Comparison of ENCODE assay signal across 11 mouse cellular contexts in the genomic region with DNA sequence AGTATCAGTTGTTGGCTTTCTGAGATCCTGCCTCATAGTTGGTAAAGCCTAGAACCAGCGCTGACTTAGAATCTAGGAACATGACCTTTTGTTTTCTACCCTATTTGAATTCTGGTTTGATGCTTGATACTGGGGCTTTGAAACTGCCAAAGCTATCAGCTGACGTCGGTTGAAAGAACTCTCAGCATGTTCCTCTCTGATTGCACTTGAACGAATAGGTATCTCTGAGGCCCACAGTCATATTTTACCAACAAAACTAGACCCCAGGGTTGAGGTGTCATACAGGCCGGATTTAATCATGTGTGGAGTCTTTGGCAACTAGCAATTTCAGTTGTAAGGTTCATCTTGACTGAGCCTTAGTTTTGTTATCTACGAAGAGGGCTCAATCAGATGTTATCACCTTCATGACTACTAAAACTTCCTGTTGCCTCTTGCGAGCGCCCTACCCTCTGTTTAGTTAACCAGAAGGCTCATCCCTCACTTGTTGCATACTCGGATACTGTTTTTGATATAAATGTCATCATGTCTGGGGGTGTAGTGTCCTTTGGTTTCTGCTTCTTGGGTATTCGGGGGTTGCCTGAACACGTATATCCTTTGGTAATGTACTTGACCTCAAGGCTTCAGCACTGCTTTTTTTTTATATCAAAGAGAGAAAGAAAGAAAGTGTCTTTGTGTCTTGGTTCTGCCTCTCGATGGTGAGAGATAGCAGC. TPM values are rescaled to one million over a fixed set of nuclear protein-coding genes. Genes with fewer than 3 reads are reported as not detected.
DNase-seq lines count a peak whose midpoint lies in the region; ATAC-seq and TF ChIP-seq lines count a peak whose summit lies in the region.
"Had no signal": no experiment of that assay in that cellular context is flagged by ENCODE, and none has a peak within 500 bp of the region (broad histone marks: within the 10 kb centered on the region; RNA-seq: fewer than 3 reads in every experiment).

No protein-coding gene starts in this region.

- peak overlapping the region; percentile 69 for H3K27ac ChIP-seq in heart, embryonic 12.5 days (ENCODE audit: poor library complexity, severe bottlenecking)
- peak overlapping the region; percentile 87 for H3K27ac ChIP-seq in lung, postnatal 0 days (ENCODE audit: low read length)
- H3K27ac ChIP-seq in heart, embryonic 16.5 days (ENCODE audit: low read length), result peak overlapping the region; percentile 68
- peak overlapping the region; percentile 61 for H3K27ac ChIP-seq in stomach, embryonic 15.5 days
- H3K27ac ChIP-seq: hindbrain, embryonic 10.5 days had no signal

- H3K4me3 ChIP-seq in heart, embryonic 12.5 days, result no peak overlapping the region
- no peak overlapping the region for H3K4me3 ChIP-seq in lung, postnatal 0 days (ENCODE audit: low read depth, low read length)
- H3K4me3 ChIP-seq in heart, embryonic 16.5 days (ENCODE audit: low read length), result no peak overlapping the region
- H3K4me3 ChIP-seq in stomach, embryonic 15.5 days (replicated peaks), result no peak overlapping the region
- H3K4me3 ChIP-seq: hindbrain, embryonic 10.5 days had no signal

- peaks cover 30% of the 10 kb centered on the region for H3K4me1 ChIP-seq in heart, embryonic 12.5 days (replicated peaks)
- peaks cover 13% of the 10 kb centered on the region; the same call in 1 of the 2 replicates for H3K4me1 ChIP-seq in lung, postnatal 0 days (ENCODE audit: insufficient read depth, low read depth, low read length)
- peaks cover 31% of the 10 kb centered on the region for H3K4me1 ChIP-seq in heart, embryonic 16.5 days (ENCODE audit: control insufficient read depth, insufficient read depth, low read length)
- H3K4me1 ChIP-seq in stomach, embryonic 15.5 days, result peaks cover 3% of the 10 kb centered on the region; the same call in 1 of the 2 replicates

- 62% methylated on average over 12 of the region's 12 CpGs for WGBS in heart, embryonic 12.5 days
- WGBS in lung, postnatal 0 days, result 65% methylated on average over 12 of the region's 12 CpGs
- 58% methylated on average over 12 of the region's 12 CpGs for WGBS in heart, embryonic 16.5 days
- WGBS in stomach, embryonic 15.5 days, result 82% methylated on average over 12 of the region's 12 CpGs

- ATAC-seq in heart, embryonic 12.5 days (ENCODE audit: insufficient number of reproducible peaks, low FRiP score), result no peak
- no peak for ATAC-seq in lung, postnatal 0 days
- no peak for ATAC-seq in heart, embryonic 16.5 days (replicated peaks; ENCODE audit: extremely low read depth, insufficient read depth, low FRiP score)
- no peak for ATAC-seq in stomach, embryonic 15.5 days (ENCODE audit: insufficient read depth, low FRiP score, low read depth)

- no peak for TF ChIP-seq CTCF in lung, postnatal 0 days (IDR thresholded peaks at IDR 0.05)

- TF ChIP-seq EP300 in lung, postnatal 0 days (IDR thresholded peaks at IDR 0.05), result no peak

- DNase-seq in heart, adult 8-10 months (ENCODE audit: low spot score), result no peak
- DNase-seq in lung, postnatal 0 days (ENCODE audit: low spot score), result no peak
- no peak for DNase-seq in lung, postnatal 36 days
- DNase-seq in gastrocnemius, postnatal 4 days (ENCODE audit: low spot score in 2 of 2), result no peak
- no peak for DNase-seq in right cerebral cortex, adult 18-20 months
- DNase-seq: cerebellum, postnatal 36 days had no signal

- H3K27me3 ChIP-seq in heart, embryonic 12.5 days (replicated peaks), result no peaks in the 10 kb centered on the region
- H3K27me3 ChIP-seq in lung, postnatal 0 days (replicated peaks; ENCODE audit: insufficient read depth, low read length), result no peaks in the 10 kb centered on the region
- H3K27me3 ChIP-seq in heart, embryonic 16.5 days (ENCODE audit: control insufficient read depth, insufficient read depth, low read length), result no peaks in the 10 kb centered on the region
- H3K27me3 ChIP-seq in stomach, embryonic 15.5 days (replicated peaks), result no peaks in the 10 kb centered on the region

- no peak overlapping the region for H3K9ac ChIP-seq in heart, embryonic 12.5 days
- H3K9ac ChIP-seq in lung, postnatal 0 days (replicated peaks; ENCODE audit: low read depth), result no peak overlapping the region
- H3K9ac ChIP-seq in heart, embryonic 16.5 days (ENCODE audit: low read length), result no peak overlapping the region
- H3K9ac ChIP-seq in stomach, embryonic 15.5 days, result no peak overlapping the region

- no peaks in the 10 kb centered on the region for H3K9me3 ChIP-seq in heart, embryonic 12.5 days (replicated peaks)
- H3K9me3 ChIP-seq in lung, postnatal 0 days (ENCODE audit: low read length), result no peaks in the 10 kb centered on the region
- H3K9me3 ChIP-seq in heart, embryonic 16.5 days (replicated peaks; ENCODE audit: control insufficient read depth, low read length), result no peaks in the 10 kb centered on the region
- H3K9me3 ChIP-seq in stomach, embryonic 15.5 days, result no peaks in the 10 kb centered on the region
- H3K9me3 ChIP-seq: hindbrain, embryonic 10.5 days had no signal

- peaks cover 25% of the 10 kb centered on the region; the same call in 1 of the 2 replicates for H3K36me3 ChIP-seq in heart, embryonic 12.5 days
- peaks cover 8% of the 10 kb centered on the region for H3K36me3 ChIP-seq in lung, postnatal 0 days (ENCODE audit: insufficient read depth, low read length)
- no peaks in the 10 kb centered on the region for H3K36me3 ChIP-seq in heart, embryonic 16.5 days (ENCODE audit: control insufficient read depth, insufficient read depth)
- H3K36me3 ChIP-seq in stomach, embryonic 15.5 days, result peaks cover 17% of the 10 kb centered on the region

- H3K4me2 ChIP-seq in heart, embryonic 12.5 days, result no peak overlapping the region
- H3K4me2 ChIP-seq in lung, postnatal 0 days (replicated peaks; ENCODE audit: low read depth, low read length), result no peak overlapping the region
- no peak overlapping the region for H3K4me2 ChIP-seq in heart, embryonic 16.5 days (ENCODE audit: low read depth, low read length)
- no peak overlapping the region for H3K4me2 ChIP-seq in stomach, embryonic 15.5 days

RNA-seq across cellular contexts. Expression of gene Castor1, which starts 14.9 kb away (rescaled TPM):
- 3.4 and 3.8 TPM in 2 replicates for polyA plus RNA-seq in heart, embryonic 12.5 days (2016; fragmentation: Nextera tagmentation; extraction: Ambion mirVana)
- total RNA-seq in heart, adult 8-10 months (2022), result 1 to 10 TPM; 3.5 to 6.9 (median 4.8) TPM
- 16.5 and 17.8 TPM in 2 replicates for polyA plus RNA-seq in lung, postnatal 0 days (2015; fragmentation: Nextera tagmentation; extraction: Ambion mirVana)
- polyA plus RNA-seq in heart, embryonic 16.5 days (2015; fragmentation: Nextera tagmentation; extraction: Ambion mirVana), result 10.0 and 14.0 TPM in 2 replicates
- 3.8 and 4.8 TPM in 2 replicates for polyA plus RNA-seq in stomach, embryonic 15.5 days (2015; fragmentation: Nextera tagmentation; extraction: Ambion mirVana)
- total RNA-seq in gastrocnemius, postnatal 4 days (2021), result 1 to 10 TPM; 8.7 to 9.8 TPM

RNA-seq across cellular contexts. Expression of gene Tbc1d10a, which starts 16.6 kb away (rescaled TPM):
- polyA plus RNA-seq in heart, embryonic 12.5 days (2016; fragmentation: Nextera tagmentation; extraction: Ambion mirVana), result 15.6 TPM in 2 replicates
- total RNA-seq in heart, adult 8-10 months (2022), result 1 to 10 TPM; 7.6 to 9.2 (median 8.2) TPM
- polyA plus RNA-seq in lung, postnatal 0 days (2015; fragmentation: Nextera tagmentation; extraction: Ambion mirVana), result 41.7 and 43.8 TPM in 2 replicates
- polyA plus RNA-seq in heart, embryonic 16.5 days (2015; fragmentation: Nextera tagmentation; extraction: Ambion mirVana), result 19.4 and 20.9 TPM in 2 replicates
- 31.1 and 33.4 TPM in 2 replicates for polyA plus RNA-seq in stomach, embryonic 15.5 days (2015; fragmentation: Nextera tagmentation; extraction: Ambion mirVana)
- 10 to 100 TPM; 10.1 to 12.2 TPM for total RNA-seq in gastrocnemius, postnatal 4 days (2021)

RNA-seq across cellular contexts. Expression of gene Osm, which starts 33.1 kb away (rescaled TPM):
- polyA plus RNA-seq in heart, embryonic 12.5 days (2016; fragmentation: Nextera tagmentation; extraction: Ambion mirVana), result not detected in 2 replicates
- 1 to 10 TPM in 1 of 4 experiments, not detected in 3; 1.6 TPM for total RNA-seq in heart, adult 8-10 months (2022)
- polyA plus RNA-seq in lung, postnatal 0 days (2015; fragmentation: Nextera tagmentation; extraction: Ambion mirVana), result 0.69 and 1.3 TPM in 2 replicates
- polyA plus RNA-seq in heart, embryonic 16.5 days (2015; fragmentation: Nextera tagmentation; extraction: Ambion mirVana), result 0.21 and 0.33 TPM in 2 replicates
- polyA plus RNA-seq in stomach, embryonic 15.5 days (2015; fragmentation: Nextera tagmentation; extraction: Ambion mirVana), result 0.22 TPM in 2 replicates
- under 1 TPM; 0.22 to 0.36 TPM for total RNA-seq in gastrocnemius, postnatal 4 days (2021)
- total RNA-seq: left cerebral cortex, postnatal 10 days had no signal

RNA-seq across cellular contexts. Expression of gene Sf3a1, which starts 43.0 kb away (rescaled TPM):
- 43.1 and 46.5 TPM in 2 replicates for polyA plus RNA-seq in heart, embryonic 12.5 days (2016; fragmentation: Nextera tagmentation; extraction: Ambion mirVana)
- 10 to 100 TPM; 25.8 to 34.5 (median 30.4) TPM for total RNA-seq in heart, adult 8-10 months (2022)
- polyA plus RNA-seq in lung, postnatal 0 days (2015; fragmentation: Nextera tagmentation; extraction: Ambion mirVana), result 12.6 and 13.4 TPM in 2 replicates
- 31.1 and 34.1 TPM in 2 replicates for polyA plus RNA-seq in heart, embryonic 16.5 days (2015; fragmentation: Nextera tagmentation; extraction: Ambion mirVana)
- polyA plus RNA-seq in stomach, embryonic 15.5 days (2015; fragmentation: Nextera tagmentation; extraction: Ambion mirVana), result 39.2 and 44.2 TPM in 2 replicates
- 10 to 100 TPM; 41.2 to 50.6 TPM for total RNA-seq in gastrocnemius, postnatal 4 days (2021)

RNA-seq across cellular contexts. Expression of gene Ccdc157, which starts 43.1 kb away (rescaled TPM):
- 4.7 and 5.5 TPM in 2 replicates for polyA plus RNA-seq in heart, embryonic 12.5 days (2016; fragmentation: Nextera tagmentation; extraction: Ambion mirVana)
- 1 to 10 TPM; 3.0 to 4.2 (median 3.6) TPM for total RNA-seq in heart, adult 8-10 months (2022)
- polyA plus RNA-seq in lung, postnatal 0 days (2015; fragmentation: Nextera tagmentation; extraction: Ambion mirVana), result 7.3 and 8.2 TPM in 2 replicates
- polyA plus RNA-seq in heart, embryonic 16.5 days (2015; fragmentation: Nextera tagmentation; extraction: Ambion mirVana), result 4.5 and 5.0 TPM in 2 replicates
- polyA plus RNA-seq in stomach, embryonic 15.5 days (2015; fragmentation: Nextera tagmentation; extraction: Ambion mirVana), result 6.1 and 6.4 TPM in 2 replicates
- total RNA-seq in gastrocnemius, postnatal 4 days (2021), result 10 to 100 TPM in 1 of 2 experiments, 1 to 10 TPM in 1; 8.7 to 10.3 TPM
